Mouse (Mus musculus) embryonic facial prominence, embryonic 13.5 days (tissue): ENCODE measurements around the gene Gm9195. TPM values are rescaled to one million over a fixed set of nuclear protein-coding genes. Genes with fewer than 3 reads are reported as not detected.

Source experiments
- ATAC-seq: fragments of 200-750 bp; cut with Nextera tagmentation; 2 replicates; pipeline ENCODE4 v1.8.0; 2017; ENCODE audit warnings: low read depth; ENCODE audit not compliant: insufficient number of reproducible peaks, insufficient read depth, low FRiP score, low TSS enrichment
- H3K27ac ChIP-seq: fragments of 300-500 bp; sonication (generic); 2 replicates; pipeline ENCODE4 v1.5.1; 2015; ENCODE audit warnings: moderate library complexity, mild to moderate bottlenecking, inconsistent platforms
- H3K27me3 ChIP-seq: fragments of 300-500 bp; sonication (generic); 2 replicates; pipeline ENCODE4 v1.6.1; 2015; ENCODE audit warnings: mild to moderate bottlenecking, inconsistent platforms
- H3K36me3 ChIP-seq: fragments of 300-500 bp; sonication (generic); 2 replicates; pipeline ENCODE4 v1.6.1; 2015; ENCODE audit warnings: mild to moderate bottlenecking, inconsistent platforms
- H3K4me1 ChIP-seq: fragments of 300-500 bp; sonication (generic); 2 replicates; pipeline ENCODE4 v1.6.1; 2015; ENCODE audit warnings: inconsistent platforms
- H3K4me2 ChIP-seq: fragments of 300-500 bp; sonication (generic); 2 replicates; pipeline ENCODE4 v1.6.1; 2015; ENCODE audit warnings: moderate library complexity, mild to moderate bottlenecking, inconsistent platforms
- H3K4me3 ChIP-seq: fragments of 300-500 bp; sonication (generic); 2 replicates; pipeline ENCODE4 v1.5.1; 2015; ENCODE audit warnings: mild to moderate bottlenecking, inconsistent platforms
- H3K9ac ChIP-seq: fragments of 300-500 bp; sonication (generic); 2 replicates; pipeline ENCODE4 v1.6.1; 2015; ENCODE audit warnings: mild to moderate bottlenecking, inconsistent platforms
- H3K9me3 ChIP-seq: fragments of 300-500 bp; sonication (generic); 2 replicates; pipeline ENCODE4 v1.6.1; 2016; ENCODE audit warnings: inconsistent platforms
- WGBS: fragments of 180-500 bp; shearing (Covaris S2); methylation state at CpG from one replicate; pipeline ENCODE4 v1.1.7; 2015; ENCODE audit warnings: mixed read lengths; 5-methylcytosine and 5-hydroxymethylcytosine counted together
- polyA plus RNA-seq: library from polyadenylated mRNA; unstranded; fragments of >200 nt; fragmentation: Nextera tagmentation; extraction: Ambion mirVana; gene quantifications from 2 replicates; pipeline ENCODE4 v1.2.1, GENCODE M21; 2015

Gm9195 gene
- polyA plus RNA-seq, 1 experiment from 2014 or later, result not detected

DNA sequence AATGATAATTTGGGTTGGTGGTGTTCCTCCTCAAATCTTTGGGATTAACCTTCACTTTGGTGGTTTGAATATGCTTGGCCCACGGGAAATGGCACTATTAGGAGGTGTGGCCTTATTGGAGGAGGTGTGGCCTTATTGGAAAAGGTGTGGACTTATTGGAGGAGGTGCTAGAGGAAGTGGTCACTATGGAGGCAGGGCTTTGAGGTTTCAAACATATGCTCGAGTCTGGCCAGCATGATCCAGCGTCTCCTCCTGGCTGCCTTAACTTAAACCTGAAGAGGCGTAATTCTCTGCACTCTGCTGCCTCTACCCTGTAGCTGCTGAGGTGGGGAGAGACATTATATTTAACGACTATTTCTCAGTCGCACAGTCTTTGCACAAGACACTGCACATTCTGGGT is 11.6 kb upstream of the Gm9195 start:
- ATAC-seq, result no peak
- H3K4me1 ChIP-seq, result peaks cover 6% of the 10 kb centered on the region; the same call in 1 of the 2 replicates
- 55% methylated on average over 6 of the region's 6 CpGs for WGBS
- no peak overlapping the region for H3K9ac ChIP-seq
- no peak overlapping the region for H3K4me3 ChIP-seq
- H3K9me3 ChIP-seq, result no peaks in the 10 kb centered on the region
- no peak overlapping the region for H3K4me2 ChIP-seq
- H3K36me3 ChIP-seq, result no peaks in the 10 kb centered on the region
- no peak overlapping the region for H3K27ac ChIP-seq
- no peaks in the 10 kb centered on the region for H3K27me3 ChIP-seq

DNA sequence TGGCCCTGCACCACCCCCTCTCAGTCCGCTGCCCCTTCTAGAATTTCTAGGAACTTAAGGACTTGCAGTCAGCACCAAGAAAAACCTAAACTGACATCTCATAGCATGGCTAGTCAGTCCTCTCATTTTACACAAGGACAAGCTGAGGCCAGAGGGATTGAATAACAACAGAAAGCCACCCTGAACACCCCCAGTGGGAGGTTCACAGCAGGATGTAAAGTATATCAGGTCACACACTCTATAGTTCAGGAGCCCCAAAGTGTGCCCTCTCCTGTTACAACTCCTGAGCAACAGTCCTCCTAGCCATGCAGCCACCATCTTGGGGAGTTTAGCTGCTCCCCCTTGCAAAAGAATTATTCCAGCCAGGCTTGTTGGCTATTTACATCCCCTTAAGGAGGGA is 2.1 kb upstream of the Gm9195 start:
- Histone ChIP-seq H3K27me3 (no peaks in the 10 kb centered on the region), H3K4me2 (no peak overlapping the region), H3K27ac (no peak overlapping the region), H3K36me3 (no peaks in the 10 kb centered on the region), H3K4me3 (no peak overlapping the region), H3K9ac (no peak overlapping the region), H3K9me3 (no peaks in the 10 kb centered on the region), H3K4me1 (no peaks in the 10 kb centered on the region)
- 67% methylated on average over 1 of the region's 1 CpGs for WGBS
- ATAC-seq, result no peak

DNA sequence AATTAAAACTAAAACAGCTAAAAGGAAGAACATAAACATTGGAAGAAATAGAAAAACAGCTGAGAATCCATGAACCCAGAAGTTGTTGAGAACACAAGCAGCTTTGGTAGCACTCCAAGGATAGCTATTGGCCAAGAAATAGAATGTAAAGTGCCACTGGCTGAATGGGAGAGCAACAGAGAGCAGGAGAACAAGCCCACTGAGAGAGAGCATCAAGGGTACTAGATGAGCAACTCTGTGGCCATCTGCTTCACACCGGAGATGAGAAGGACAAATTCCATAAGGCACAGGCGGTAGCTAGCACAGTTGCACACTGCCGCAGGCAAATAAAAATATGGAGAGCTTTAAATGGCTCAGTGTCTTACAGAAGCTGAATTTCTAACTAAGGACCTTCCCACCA is 1.3 kb downstream of the Gm9195 start:
- Histone ChIP-seq H3K4me2 (no peak overlapping the region), H3K27ac (no peak overlapping the region), H3K9ac (no peak overlapping the region), H3K27me3 (no peaks in the 10 kb centered on the region), H3K4me3 (no peak overlapping the region), H3K9me3 (no peaks in the 10 kb centered on the region), H3K36me3 (no peaks in the 10 kb centered on the region), H3K4me1 (no peaks in the 10 kb centered on the region)
- 95% methylated on average over 3 of the region's 3 CpGs for WGBS
- ATAC-seq, result no peak

DNA sequence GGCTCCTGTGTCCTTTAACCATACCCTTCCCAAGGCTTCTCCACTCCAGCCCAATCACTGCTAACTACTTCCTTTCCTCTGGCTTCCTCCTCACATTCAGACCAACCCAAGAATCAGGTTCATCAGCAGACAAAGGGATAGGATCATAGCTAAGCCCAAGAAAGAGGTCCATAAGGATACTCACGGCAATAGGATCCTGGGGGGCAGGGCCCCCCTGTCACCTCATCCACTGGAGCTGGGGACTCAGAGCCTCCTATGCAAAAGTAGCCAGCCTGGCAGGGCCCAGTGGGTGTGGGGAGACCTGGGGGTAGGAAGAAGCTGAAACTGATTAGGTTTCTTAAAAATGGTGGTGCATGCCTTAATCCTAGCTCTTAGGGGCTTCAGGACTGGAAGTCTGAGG is 17.1 kb downstream of the Gm9195 start:
- Histone ChIP-seq H3K27me3 (no peaks in the 10 kb centered on the region), H3K4me1 (no peaks in the 10 kb centered on the region), H3K9me3 (no peaks in the 10 kb centered on the region), H3K4me2 (no peak overlapping the region), H3K4me3 (no peak overlapping the region), H3K27ac (no peak overlapping the region), H3K36me3 (no peaks in the 10 kb centered on the region), H3K9ac (no peak overlapping the region)
- no peak for ATAC-seq
- WGBS, result 90% methylated on average over 1 of the region's 1 CpGs

DNA sequence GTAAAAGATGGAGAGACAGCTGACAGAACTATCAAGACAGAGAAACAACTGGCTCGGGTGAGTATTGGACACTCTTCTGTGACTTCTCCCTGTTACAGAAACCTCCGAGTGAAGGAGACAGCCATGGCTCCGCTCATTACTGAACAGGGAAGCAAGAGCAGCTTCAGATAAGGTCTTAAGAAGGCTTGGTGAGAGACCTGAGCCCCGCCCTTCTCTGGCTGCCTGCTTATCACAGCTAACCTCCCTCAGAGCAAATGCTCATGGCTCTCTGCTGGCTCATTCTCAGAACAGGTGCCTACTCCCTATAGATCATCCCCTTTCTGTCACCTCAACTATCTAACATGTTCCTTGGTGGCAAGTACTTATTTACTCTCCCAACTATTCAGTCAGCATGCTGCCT is 23.2 kb downstream of the Gm9195 start:
- Histone ChIP-seq H3K9me3 (no peaks in the 10 kb centered on the region), H3K9ac (no peak overlapping the region), H3K27ac (no peak overlapping the region), H3K36me3 (no peaks in the 10 kb centered on the region), H3K4me1 (no peaks in the 10 kb centered on the region), H3K27me3 (no peaks in the 10 kb centered on the region), H3K4me2 (no peak overlapping the region), H3K4me3 (no peak overlapping the region)
- ATAC-seq, result no peak
- 72% methylated on average over 4 of the region's 4 CpGs for WGBS

DNA sequence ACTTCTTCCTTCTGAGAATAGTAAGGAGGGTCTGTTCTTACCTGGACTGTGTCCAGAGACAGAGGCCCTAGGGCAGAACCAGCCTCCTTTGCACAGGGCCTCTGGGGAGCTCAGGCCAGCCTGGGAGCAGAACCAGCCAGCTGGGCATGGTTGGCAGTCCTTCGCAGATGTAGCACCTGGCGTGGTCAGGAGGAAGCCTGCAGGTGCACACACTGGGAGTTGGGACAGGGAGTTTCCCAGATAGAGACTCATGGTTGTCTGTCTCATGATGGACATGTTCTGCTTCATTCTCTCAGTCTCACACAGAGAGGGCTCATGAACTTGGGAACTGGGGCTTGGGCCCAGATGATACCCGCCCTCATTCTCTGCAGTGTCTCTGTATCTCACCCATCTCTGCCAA is 25.3 kb downstream of the Gm9195 start:
- no peaks in the 10 kb centered on the region for H3K4me1 ChIP-seq
- no peaks in the 10 kb centered on the region for H3K27me3 ChIP-seq
- ATAC-seq, result no peak
- H3K9ac ChIP-seq, result no peak overlapping the region
- H3K27ac ChIP-seq, result no peak overlapping the region
- WGBS, result 90% methylated on average over 3 of the region's 3 CpGs
- H3K9me3 ChIP-seq, result no peaks in the 10 kb centered on the region
- no peak overlapping the region for H3K4me3 ChIP-seq
- H3K4me2 ChIP-seq, result no peak overlapping the region
- no peaks in the 10 kb centered on the region for H3K36me3 ChIP-seq

DNA sequence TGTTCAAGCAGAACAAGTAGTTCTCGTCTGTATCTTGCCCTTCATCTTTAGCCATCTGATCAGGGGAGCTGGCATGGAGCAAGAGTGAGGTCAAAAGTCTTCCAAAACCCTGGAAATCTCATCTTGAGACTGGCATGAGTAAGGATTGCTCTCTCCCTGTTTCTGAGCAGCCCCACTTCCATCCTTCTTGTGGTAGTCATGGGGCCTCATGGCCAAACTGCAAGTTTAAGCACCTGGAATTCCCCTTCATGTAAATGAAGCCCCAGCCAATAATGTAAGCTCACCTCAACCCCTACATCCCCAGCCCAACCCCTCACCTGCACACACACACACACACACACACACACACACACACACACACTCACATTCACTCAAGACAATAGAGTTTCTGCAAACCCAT is 30.0 kb downstream of the Gm9195 start:
- no peaks in the 10 kb centered on the region for H3K36me3 ChIP-seq
- no peak for ATAC-seq
- no peak overlapping the region for H3K4me2 ChIP-seq
- no peak overlapping the region for H3K4me3 ChIP-seq
- no peak overlapping the region for H3K9ac ChIP-seq
- no peak overlapping the region for H3K27ac ChIP-seq
- WGBS, result 62% methylated on average over 1 of the region's 1 CpGs
- no peaks in the 10 kb centered on the region for H3K9me3 ChIP-seq
- H3K4me1 ChIP-seq, result no peaks in the 10 kb centered on the region
- no peaks in the 10 kb centered on the region for H3K27me3 ChIP-seq

DNA sequence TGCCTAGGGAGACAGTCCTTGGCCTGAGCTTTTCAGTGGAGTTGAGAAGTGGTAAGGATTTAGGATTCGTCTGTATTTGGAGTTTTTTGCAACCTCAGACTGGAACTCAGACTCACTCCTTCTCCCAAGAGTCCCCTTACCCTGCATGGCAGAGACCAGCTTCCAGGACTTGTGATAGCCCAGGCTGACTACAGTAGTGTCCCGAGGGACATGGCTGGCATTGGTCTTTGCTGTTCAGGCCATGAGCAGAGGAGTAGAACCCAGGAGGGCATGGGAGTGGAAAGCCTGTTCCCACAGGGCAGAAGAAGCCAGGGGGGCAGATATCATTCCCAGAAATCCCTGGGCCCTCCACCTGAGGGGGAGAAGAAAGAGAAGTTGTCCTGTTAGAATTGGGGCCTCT is 31.3 kb downstream of the Gm9195 start:
- Histone ChIP-seq H3K36me3 (no peaks in the 10 kb centered on the region), H3K4me2 (no peak overlapping the region), H3K9me3 (no peaks in the 10 kb centered on the region), H3K4me1 (no peaks in the 10 kb centered on the region), H3K27me3 (no peaks in the 10 kb centered on the region), H3K27ac (no peak overlapping the region), H3K9ac (no peak overlapping the region), H3K4me3 (no peak overlapping the region)
- 78% methylated on average over 2 of the region's 2 CpGs for WGBS
- no peak for ATAC-seq

DNA sequence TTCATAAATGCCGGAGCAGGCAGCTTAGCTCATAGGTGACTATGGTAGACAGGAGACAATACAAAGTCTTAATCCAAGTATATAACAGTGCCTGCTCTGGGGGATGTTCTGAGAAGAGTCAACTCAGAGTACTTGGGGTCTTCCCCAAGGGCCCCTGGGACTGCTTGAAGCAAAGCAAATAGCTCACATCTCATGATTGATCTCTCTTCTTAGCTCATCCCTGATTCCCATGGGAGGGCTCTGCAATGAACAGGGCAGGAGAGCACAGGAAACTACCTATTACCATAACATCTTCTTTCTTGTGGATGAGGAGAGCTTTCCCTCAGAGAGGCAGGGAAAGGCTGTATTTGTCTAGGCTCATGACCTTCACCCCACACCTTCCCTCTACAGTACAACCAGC is 32.7 kb downstream of the Gm9195 start:
- Histone ChIP-seq H3K27ac (no peak overlapping the region), H3K4me1 (no peaks in the 10 kb centered on the region), H3K4me2 (no peak overlapping the region), H3K9me3 (no peaks in the 10 kb centered on the region), H3K4me3 (no peak overlapping the region), H3K9ac (no peak overlapping the region), H3K36me3 (no peaks in the 10 kb centered on the region), H3K27me3 (no peaks in the 10 kb centered on the region)
- 89% methylated on average over 1 of the region's 1 CpGs for WGBS
- no peak for ATAC-seq

DNA sequence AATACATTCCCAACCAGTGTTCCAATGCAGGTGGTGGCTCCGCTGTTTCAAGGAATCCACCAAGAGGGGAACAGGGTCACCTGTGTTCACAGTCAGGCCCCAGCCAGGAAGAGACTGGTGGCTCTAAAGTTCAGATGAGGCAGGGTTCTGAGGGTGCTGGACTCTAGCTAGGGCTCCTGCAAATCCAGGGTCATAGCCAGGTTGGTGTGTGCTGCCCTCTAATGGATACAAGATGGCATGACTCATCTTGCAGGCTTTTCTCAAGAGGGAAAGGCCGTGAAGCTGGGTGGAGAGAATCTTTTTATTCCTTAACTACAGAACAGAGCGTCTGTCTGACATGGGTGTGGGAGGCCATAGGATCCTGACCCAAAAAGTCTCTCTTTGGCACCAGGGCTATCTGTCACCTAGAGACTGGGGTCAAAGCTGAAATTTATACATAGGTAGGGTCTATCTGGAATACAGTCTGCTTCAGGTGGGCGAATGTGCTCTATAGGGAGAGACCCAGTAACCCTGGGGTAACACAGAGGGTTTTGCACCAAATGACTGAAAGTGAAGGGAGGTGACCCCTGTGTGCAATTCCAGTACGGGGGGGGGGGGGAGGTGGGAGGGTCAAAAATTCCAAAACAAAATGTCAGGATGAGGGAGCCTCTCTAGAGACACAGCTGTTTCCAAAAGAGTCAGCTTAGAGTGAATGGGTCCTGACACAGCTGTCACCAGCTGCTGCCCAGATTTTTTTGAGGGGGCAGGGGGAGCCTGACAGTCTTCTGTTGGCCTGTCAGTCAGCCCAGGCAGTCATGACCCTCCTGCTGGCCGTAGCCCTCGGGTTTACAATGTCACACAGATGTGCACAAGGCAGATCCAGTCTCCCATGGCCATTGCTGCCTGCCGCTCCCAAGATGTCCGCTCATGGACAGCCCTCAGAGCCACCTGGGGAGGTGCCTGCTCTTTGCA is 44.2 kb downstream of the Gm9195 start:
- ATAC-seq, result no peak
- Histone ChIP-seq H3K9me3 (no peaks in the 10 kb centered on the region), H3K36me3 (no peaks in the 10 kb centered on the region), H3K27me3 (no peaks in the 10 kb centered on the region), H3K4me2 (no peak overlapping the region), H3K27ac (no peak overlapping the region), H3K4me3 (no peak overlapping the region), H3K9ac (no peak overlapping the region), H3K4me1 (no peaks in the 10 kb centered on the region)
- 59% methylated on average over 9 of the region's 9 CpGs for WGBS

DNA sequence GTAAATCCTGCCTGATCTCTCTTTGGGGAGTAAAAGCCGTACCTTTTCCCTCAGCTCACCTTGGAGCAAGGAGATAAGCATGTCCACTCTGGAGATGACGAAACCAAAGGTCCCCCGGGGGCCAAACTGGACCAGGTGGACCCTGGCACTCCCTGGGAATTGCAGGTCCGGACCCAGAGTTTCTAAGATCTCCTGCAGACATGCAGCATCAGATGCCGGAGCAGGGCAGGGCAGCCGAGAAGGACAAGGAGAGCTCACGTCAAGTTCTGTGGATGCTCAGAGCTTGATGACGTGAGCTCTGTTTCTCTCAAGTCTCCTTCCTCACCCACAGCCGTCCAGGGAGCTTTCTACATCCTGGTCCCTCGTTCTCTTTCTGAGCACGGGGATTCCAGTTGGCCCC is 48.7 kb downstream of the Gm9195 start:
- WGBS, result 80% methylated on average over 11 of the region's 11 CpGs
- Histone ChIP-seq H3K4me3 (no peak overlapping the region), H3K36me3 (no peaks in the 10 kb centered on the region)

DNA sequence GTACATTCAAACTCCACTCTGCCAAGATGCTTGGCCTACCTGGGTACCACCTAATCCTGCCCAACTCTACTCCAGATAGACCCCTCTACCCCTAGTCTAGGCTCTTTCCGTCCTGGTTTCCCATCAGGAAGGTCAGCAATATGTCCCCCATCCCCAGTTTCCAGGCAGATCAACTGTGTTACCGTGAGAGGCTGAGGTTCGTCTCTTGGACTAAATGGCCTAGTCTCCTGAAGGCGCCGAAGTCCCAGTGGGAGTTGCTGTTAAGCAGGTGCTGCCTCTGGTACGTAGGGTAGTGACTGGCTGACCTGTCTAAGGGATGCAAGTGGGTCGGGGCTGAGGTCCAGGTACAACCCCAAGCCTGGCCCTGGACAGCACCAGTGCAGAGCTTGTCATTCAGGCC is 50.7 kb downstream of the Gm9195 start:
- no peak overlapping the region for H3K9ac ChIP-seq
- H3K4me2 ChIP-seq, result no peak overlapping the region
- no peak overlapping the region for H3K4me3 ChIP-seq
- H3K9me3 ChIP-seq, result no peaks in the 10 kb centered on the region
- no peaks in the 10 kb centered on the region for H3K27me3 ChIP-seq
- H3K36me3 ChIP-seq, result no peaks in the 10 kb centered on the region
- no peaks in the 10 kb centered on the region for H3K4me1 ChIP-seq
- no peak overlapping the region for H3K27ac ChIP-seq
- 86% methylated on average over 7 of the region's 7 CpGs for whole genome bisulfite sequencing
- ATAC-seq, result no peak

More for the DNA sequence above, 48.7 kb downstream of the Gm9195 start:
- Histone ChIP-seq H3K9me3 (no peaks in the 10 kb centered on the region), H3K27ac (no peak overlapping the region), H3K9ac (no peak overlapping the region), H3K4me1 (no peaks in the 10 kb centered on the region), H3K4me2 (no peak overlapping the region), H3K27me3 (no peaks in the 10 kb centered on the region)
- ATAC-seq, result no peak
